Mouse (Mus musculus) MEL (cell line): ENCODE results near the gene Mgat4b. TPM values are rescaled to one million over a fixed set of nuclear protein-coding genes. Genes with fewer than 3 reads are reported as not detected.

Experiments
- DNase-seq: peaks from one replicate; pipeline ENCODE4 v3.0.0; 2011; ENCODE audit warnings: low read depth, low spot score
- H3K27ac ChIP-seq: 2 replicates; pipeline ENCODE4 v1.5.1; 2012; ENCODE audit warnings: low read depth, mild to moderate bottlenecking, control low read depth, low read length, moderate library complexity; ENCODE audit not compliant: control insufficient read depth
- H3K27me3 ChIP-seq, 2 experiments: fragments of 150-350 bp in 1 of 2; sonication (generic) in 1 of 2; 2 replicates each; pipeline ENCODE4 v1.6.1; 2012; ENCODE audit warnings: low read length in 2 of 2, mild to moderate bottlenecking in 2 of 2, improper control_type of control experiment in 1 of 2, moderate library complexity in 1 of 2; ENCODE audit not compliant: insufficient read depth in 2 of 2, control insufficient read depth in 1 of 2
- H3K36me3 ChIP-seq, 2 experiments: 2 replicates each; pipeline ENCODE4 v1.6.1; 2012 to 2014; ENCODE audit warnings: low read length in 2 of 2, improper control_type of control experiment in 1 of 2, inconsistent platforms in 1 of 2, mild to moderate bottlenecking in 1 of 2; ENCODE audit not compliant: insufficient read depth in 2 of 2, control insufficient read depth in 1 of 2
- H3K4me1 ChIP-seq, 2 experiments: fragments of 150-350 bp in 1 of 2; sonication (generic) in 1 of 2; 2 replicates each; pipeline ENCODE4 v1.6.1; 2012; ENCODE audit warnings: low read length in 2 of 2, improper control_type of control experiment in 1 of 2, mild to moderate bottlenecking in 1 of 2; ENCODE audit not compliant: insufficient read depth in 2 of 2, control insufficient read depth in 1 of 2
- H3K4me3 ChIP-seq, 2 experiments: fragments of 150-350 bp in 1 of 2; sonication (generic) in 1 of 2; 2 replicates each; pipeline ENCODE4 v1.5.1; 2012; ENCODE audit warnings: low read depth in 2 of 2, low read length in 2 of 2, mild to moderate bottlenecking in 2 of 2, moderate library complexity in 2 of 2, control low read depth in 1 of 2, improper control_type of control experiment in 1 of 2; ENCODE audit not compliant: control insufficient read depth in 1 of 2, insufficient read depth in 1 of 2
- H3K79me2 ChIP-seq: 2 replicates; pipeline ENCODE4 v1.6.1; 2012; ENCODE audit warnings: mild to moderate bottlenecking, low read length, moderate library complexity; ENCODE audit not compliant: control insufficient read depth, poor library complexity, insufficient read depth
- H3K9ac ChIP-seq: 2 replicates; pipeline ENCODE4 v1.6.1; 2012; ENCODE audit warnings: low read depth, mild to moderate bottlenecking, control low read depth, low read length, moderate library complexity; ENCODE audit not compliant: control insufficient read depth, poor library complexity, severe bottlenecking
- H3K9me3 ChIP-seq: fragments of 150-350 bp; sonication (generic); replicated peaks from 2 replicates; pipeline ENCODE4 v1.6.1; 2012; ENCODE audit warnings: mild to moderate bottlenecking, low read length, improper control_type of control experiment, moderate library complexity; ENCODE audit not compliant: insufficient read depth
- CHD2 ChIP-seq: IDR thresholded peaks from 2 replicates; pipeline ENCODE4 v1.6.1; 2011; ENCODE audit warnings: low read length, improper control_type of control experiment
- CTCF ChIP-seq, 3 experiments: IDR thresholded peaks in 2 of 3; conservative IDR thresholded peaks in 1 of 3; 2 replicates each; pipeline ENCODE4 v1.5.1; 2011 to 2012; ENCODE audit warnings: low read length in 3 of 3, low read depth in 2 of 3, mild to moderate bottlenecking in 2 of 3, improper control_type of control experiment in 1 of 3, inconsistent platforms in 1 of 3, mixed read lengths in 1 of 3, moderate library complexity in 1 of 3; ENCODE audit not compliant: control insufficient read depth in 1 of 3, insufficient read depth in 1 of 3, poor library complexity in 1 of 3, severe bottlenecking in 1 of 3
- E2F4 ChIP-seq: IDR thresholded peaks from 2 replicates; pipeline ENCODE4 v1.6.1; 2011; ENCODE audit warnings: low read depth, low read length, improper control_type of control experiment, borderline replicate concordance
- ELF1 ChIP-seq: IDR thresholded peaks from 2 replicates; pipeline ENCODE4 v1.6.1; 2014; ENCODE audit warnings: low read depth, mild to moderate bottlenecking, inconsistent platforms, low read length, improper control_type of control experiment, moderate library complexity
- ETS1 ChIP-seq: IDR thresholded peaks from 2 replicates; pipeline ENCODE4 v1.6.1; 2012; ENCODE audit warnings: low read depth, mild to moderate bottlenecking, inconsistent platforms, low read length, improper control_type of control experiment, moderate library complexity
- GABPA ChIP-seq: IDR thresholded peaks from 2 replicates; pipeline ENCODE4 v1.6.1; 2012; ENCODE audit warnings: low read depth, mild to moderate bottlenecking, inconsistent platforms, low read length, improper control_type of control experiment, moderate library complexity
- GATA1 ChIP-seq: IDR thresholded peaks from 2 replicates; pipeline ENCODE4 v1.6.1; 2011; ENCODE audit warnings: low read depth, low read length, improper control_type of control experiment
- HCFC1 ChIP-seq: IDR thresholded peaks from 2 replicates; pipeline ENCODE4 v1.6.1; 2012; ENCODE audit warnings: low read depth, mild to moderate bottlenecking, inconsistent platforms, low read length, improper control_type of control experiment, moderate library complexity
- JUND ChIP-seq: IDR thresholded peaks from 2 replicates; pipeline ENCODE4 v1.6.1; 2011; ENCODE audit warnings: low read depth, mild to moderate bottlenecking, improper control_type of control experiment, low read length
- MAFK ChIP-seq: IDR thresholded peaks from 2 replicates; pipeline ENCODE4 v1.6.1; 2011; ENCODE audit warnings: low read depth, mild to moderate bottlenecking, low read length, improper control_type of control experiment, borderline replicate concordance
- MAZ ChIP-seq: IDR thresholded peaks from 2 replicates; pipeline ENCODE4 v1.6.1; 2012; ENCODE audit warnings: low read depth, mild to moderate bottlenecking, inconsistent platforms, low read length, improper control_type of control experiment
- MXI1 ChIP-seq: IDR thresholded peaks from 2 replicates; pipeline ENCODE4 v1.6.1; 2011; ENCODE audit warnings: mild to moderate bottlenecking, low read depth, low read length, improper control_type of control experiment
- MYC ChIP-seq: IDR thresholded peaks from 2 replicates; pipeline ENCODE4 v1.6.1; 2011; ENCODE audit warnings: low read depth, mild to moderate bottlenecking, low read length, improper control_type of control experiment, moderate library complexity
- NELFE ChIP-seq: IDR thresholded peaks from 2 replicates; pipeline ENCODE4 v1.6.1; 2011; ENCODE audit warnings: low read depth, low read length, improper control_type of control experiment
- NRF1 ChIP-seq: IDR thresholded peaks from 2 replicates; pipeline ENCODE4 v1.6.1; 2014; ENCODE audit warnings: low read depth, mild to moderate bottlenecking, inconsistent platforms, low read length, improper control_type of control experiment, moderate library complexity; ENCODE audit not compliant: poor library complexity, insufficient read depth, severe bottlenecking
- POLR2A ChIP-seq, 2 experiments: IDR thresholded peaks; 2 replicates each; pipeline ENCODE4 v1.6.1; 2011 to 2012; ENCODE audit warnings: low read length in 2 of 2, mild to moderate bottlenecking in 2 of 2, control low read depth in 1 of 2, improper control_type of control experiment in 1 of 2, low read depth in 1 of 2, moderate library complexity in 1 of 2; ENCODE audit not compliant: control insufficient read depth in 1 of 2, insufficient read depth in 1 of 2, poor library complexity in 1 of 2
- POLR2AphosphoS2 ChIP-seq: IDR thresholded peaks from 2 replicates; pipeline ENCODE4 v1.6.1; 2011; ENCODE audit warnings: low read length, improper control_type of control experiment
- POLR2AphosphoS5 ChIP-seq: IDR thresholded peaks from 2 replicates; pipeline ENCODE4 v1.6.1; 2012; ENCODE audit warnings: low read depth, borderline replicate concordance, mild to moderate bottlenecking, inconsistent platforms, low read length, moderate library complexity, mixed read lengths
- RCOR1 ChIP-seq: IDR thresholded peaks from 2 replicates; pipeline ENCODE4 v1.6.1; 2012; ENCODE audit warnings: low read depth, mild to moderate bottlenecking, inconsistent platforms, low read length, improper control_type of control experiment
- SMC3 ChIP-seq: IDR thresholded peaks from 2 replicates; pipeline ENCODE4 v1.6.1; 2011; ENCODE audit warnings: low read depth, low read length, improper control_type of control experiment
- TBP ChIP-seq: IDR thresholded peaks from 2 replicates; pipeline ENCODE4 v1.8.0; 2011; ENCODE audit warnings: low read depth, low read length, improper control_type of control experiment
- UBTF ChIP-seq: IDR thresholded peaks from 2 replicates; pipeline ENCODE4 v1.6.1; 2012; ENCODE audit warnings: low read depth, mild to moderate bottlenecking, inconsistent platforms, low read length, improper control_type of control experiment, moderate library complexity, borderline replicate concordance; ENCODE audit not compliant: insufficient read depth
- USF1 ChIP-seq: IDR thresholded peaks from 2 replicates; pipeline ENCODE4 v1.6.1; 2014; ENCODE audit warnings: low read depth, mild to moderate bottlenecking, inconsistent platforms, low read length, improper control_type of control experiment, moderate library complexity
- USF2 ChIP-seq, 2 experiments: IDR thresholded peaks; 2 replicates each; pipeline ENCODE4 v1.6.1; 2011 to 2012; ENCODE audit warnings: improper control_type of control experiment in 2 of 2, low read length in 2 of 2, borderline replicate concordance in 1 of 2, inconsistent platforms in 1 of 2, low read depth in 1 of 2, mild to moderate bottlenecking in 1 of 2; ENCODE audit not compliant: insufficient read depth in 1 of 2
- ZC3H11A ChIP-seq: IDR thresholded peaks from 2 replicates; pipeline ENCODE4 v1.6.1; 2012; ENCODE audit warnings: low read depth, mild to moderate bottlenecking, inconsistent platforms, low read length, improper control_type of control experiment
- ZKSCAN1 ChIP-seq: IDR thresholded peaks from 2 replicates; pipeline ENCODE4 v1.6.1; 2012; ENCODE audit warnings: low read depth, mild to moderate bottlenecking, inconsistent platforms, low read length, improper control_type of control experiment, moderate library complexity
- ZNF384 ChIP-seq: IDR thresholded peaks from 2 replicates; pipeline ENCODE4 v1.6.1; 2012; ENCODE audit warnings: low read depth, mild to moderate bottlenecking, inconsistent platforms, low read length, improper control_type of control experiment
- polyA plus RNA-seq, 2 experiments: library from polyadenylated mRNA; stranded (reverse) in 1 of 2; unstranded in 1 of 2; fragments of >175 nt in 1 of 2; fragments of >200 nt in 1 of 2; gene quantifications; 2 replicates each; pipeline versions ENCODE4 v1.2.1 to v1.2.4; 2012; ENCODE audit warnings: low replicate concordance in 2 of 2, low read depth in 1 of 2; ENCODE audit not compliant: insufficient read length in 2 of 2, insufficient read depth in 1 of 2, missing spikeins in 1 of 2
- total RNA-seq: library from RNA; depleted of rRNA; stranded (reverse); fragments of 300-350 nt; gene quantifications from 2 replicates; pipeline ENCODE4 v1.2.3, GENCODE M21; 2012

The Mgat4b gene
- total and polyA plus RNA-seq, 3 experiments, result 33.7 to 69.4 TPM; not detected in 1

GRCm38 (mm10) chr11:50234606-50235005, 23.9 kb downstream of the Mgat4b start:
- Histone ChIP-seq H3K27ac (no peak overlapping the region), H3K9ac (no peak overlapping the region)
- TF ChIP-seq SMC3 (no peak), ZKSCAN1 (no peak), GABPA (no peak), USF2 (IDR thresholded peaks at IDR 0.05; ENCODE audit: borderline replicate concordance in 1 of 2, insufficient read depth in 1 of 2, low read depth in 1 of 2, low read length in 2 of 2) (no peak), POLR2AphosphoS2 (no peak), MYC (no peak), CTCF (IDR thresholded peaks at IDR 0.05 in 2 of 3, conservative IDR thresholded peaks at IDR 0.05 in 1 of 3; ENCODE audit: control insufficient read depth in 1 of 3, insufficient read depth in 1 of 3, low read depth in 2 of 3, low read length in 3 of 3, poor library complexity in 1 of 3, severe bottlenecking in 1 of 3) (no peak), ZNF384 (no peak)
- TF ChIP-seq, all 39 proteins: peak for 0
- Histone ChIP-seq H3K27me3 (no peaks in the 10 kb centered on the region), H3K79me2 (no peaks in the 10 kb centered on the region; the same call in 1 of the 2 replicates), H3K4me1 (peaks cover 3 to 15% of the 10 kb centered on the region in 2 experiments; a peak in 3 of 4 replicates), H3K4me3 (no peak overlapping the region), H3K36me3 (peaks cover 5 to 7% of the 10 kb centered on the region in 2 experiments; a peak in 3 of 4 replicates), H3K9me3 (no peaks in the 10 kb centered on the region)
- DNase-seq, result no peak

GRCm38 (mm10) chr11:50236540-50236936, 25.8 kb downstream of the Mgat4b start:
- Histone ChIP-seq H3K4me3 (peak overlapping the region; percentile 80 to 95), H3K27ac (no peak overlapping the region), H3K27me3 (no peaks in the 10 kb centered on the region), H3K79me2 (no peaks in the 10 kb centered on the region; the same call in 1 of the 2 replicates), H3K36me3 (peaks cover 4 to 7% of the 10 kb centered on the region in 2 experiments; a peak in 3 of 4 replicates), H3K4me1 (peaks cover 3 to 19% of the 10 kb centered on the region in 2 experiments; a peak in 3 of 4 replicates), H3K9me3 (no peaks in the 10 kb centered on the region), H3K9ac (peak overlapping the region; percentile 73)
- DNase-seq, result peak; percentile 97
- no peak for TF ChIP-seq ELF1
- no peak; the same call in 1 of the 2 replicates for TF ChIP-seq MXI1
- no peak for TF ChIP-seq CHD2
- no peak for TF ChIP-seq POLR2AphosphoS5
- TF ChIP-seq NRF1, result peak; percentile 62
- no peak for TF ChIP-seq HCFC1
- no peak for TF ChIP-seq USF2 (IDR thresholded peaks at IDR 0.05; ENCODE audit: borderline replicate concordance in 1 of 2, insufficient read depth in 1 of 2, low read depth in 1 of 2, low read length in 2 of 2)
- no peak for TF ChIP-seq ETS1
- TF ChIP-seq ZC3H11A, result no peak
- no peak for TF ChIP-seq JUND
- TF ChIP-seq MAFK, result no peak
- no peak for TF ChIP-seq E2F4
- peak in 1 of 2 experiments; percentile 48; a peak in 3 of 4 replicates for TF ChIP-seq POLR2A (IDR thresholded peaks at IDR 0.05; ENCODE audit: control insufficient read depth in 1 of 2, insufficient read depth in 1 of 2, low read depth in 1 of 2, low read length in 2 of 2, poor library complexity in 1 of 2)
- peak; percentile 74 for TF ChIP-seq POLR2AphosphoS2
- TF ChIP-seq GATA1, result no peak
- 0 out of 2 replicates have a peak, but pooled peaks have one; percentile 2 for TF ChIP-seq TBP
- TF ChIP-seq SMC3, result peak; percentile 42
- 0 out of 2 replicates have a peak, but pooled peaks have one; percentile 9 for TF ChIP-seq UBTF
- TF ChIP-seq MYC, result no peak
- TF ChIP-seq USF1, result no peak
- TF ChIP-seq CTCF (IDR thresholded peaks at IDR 0.05 in 2 of 3, conservative IDR thresholded peaks at IDR 0.05 in 1 of 3; ENCODE audit: control insufficient read depth in 1 of 3, insufficient read depth in 1 of 3, low read depth in 2 of 3, low read length in 3 of 3, poor library complexity in 1 of 3, severe bottlenecking in 1 of 3), result peak in 2 of 3 experiments; percentile 52 to 66; a peak in 4 of 6 replicates
- no peak for TF ChIP-seq RCOR1
- TF ChIP-seq MAZ, result peak; percentile 95
- TF ChIP-seq NELFE, result peak; percentile 9; the same call in 1 of the 2 replicates
